Mouse (Mus musculus): ENCODE measurements at regions not wholly inside any gene's neighbourhood (a gene's known extent, or its start where the extent isn't known, plus 50 kb on each side); places are given as distances from the start of the nearest gene placed in this dataset.

- no peak for ATAC-seq (replicated peaks; ENCODE audit: poor library complexity)
Measured at GRCm38 (mm10) chr1:83835965-83836364, 428.0 kb upstream of the Sphkap start.

- ATAC-seq (replicated peaks; ENCODE audit: poor library complexity) = no peak
Measured at GRCm38 (mm10) chr1:83832946-83833345, 424.9 kb upstream of the Sphkap start.

GRCm38 (mm10) chr1:83831900-83832535, 424.0 kb upstream of the Sphkap start:
- ATAC-seq (replicated peaks; ENCODE audit: poor library complexity) = no peak

- no peak for ATAC-seq (replicated peaks; ENCODE audit: poor library complexity)
Measured at GRCm38 (mm10) chr1:83830025-83830645, 422.1 kb upstream of the Sphkap start.

GRCm38 (mm10) chr1:83811162-83811561, 403.2 kb upstream of the Sphkap start:
- ATAC-seq (replicated peaks; ENCODE audit: poor library complexity) = peak; percentile 75

- no peak for ATAC-seq (replicated peaks; ENCODE audit: poor library complexity)
Measured at GRCm38 (mm10) chr1:83808432-83808831, 400.4 kb upstream of the Sphkap start.

- no peak for ATAC-seq (replicated peaks; ENCODE audit: poor library complexity)
Measured at GRCm38 (mm10) chr1:83803345-83804041, 395.5 kb upstream of the Sphkap start.

GRCm38 (mm10) chr1:83801759-83802158, 393.8 kb upstream of the Sphkap start:
- no peak for ATAC-seq (replicated peaks; ENCODE audit: poor library complexity)

GRCm38 (mm10) chr1:83796961-83797891, 389.2 kb upstream of the Sphkap start:
- ATAC-seq (replicated peaks; ENCODE audit: poor library complexity) = no peak

GRCm38 (mm10) chr1:83777151-83777550, 369.2 kb upstream of the Sphkap start:
- ATAC-seq (replicated peaks; ENCODE audit: poor library complexity) = no peak

- no peak for ATAC-seq (replicated peaks; ENCODE audit: poor library complexity)
Measured at GRCm38 (mm10) chr1:83771160-83771559, 363.2 kb upstream of the Sphkap start.

GRCm38 (mm10) chr1:83761499-83761898, 353.5 kb upstream of the Sphkap start:
- no peak for ATAC-seq (replicated peaks; ENCODE audit: poor library complexity)

GRCm38 (mm10) chr1:83756866-83757265, 348.9 kb upstream of the Sphkap start:
- no peak for ATAC-seq (replicated peaks; ENCODE audit: poor library complexity)

GRCm38 (mm10) chr1:83755336-83755735, 347.3 kb upstream of the Sphkap start:
- ATAC-seq (replicated peaks; ENCODE audit: poor library complexity) = no peak

- no peak for ATAC-seq (replicated peaks; ENCODE audit: poor library complexity)
Measured at GRCm38 (mm10) chr1:83752976-83753375, 345.0 kb upstream of the Sphkap start.

GRCm38 (mm10) chr1:83748974-83749373, 341.0 kb upstream of the Sphkap start:
- no peak for ATAC-seq (replicated peaks; ENCODE audit: poor library complexity)

- no peak for ATAC-seq (replicated peaks; ENCODE audit: poor library complexity)
Measured at GRCm38 (mm10) chr1:83748061-83748460, 340.1 kb upstream of the Sphkap start.

- no peak for ATAC-seq (replicated peaks; ENCODE audit: poor library complexity)
Measured at GRCm38 (mm10) chr1:83747412-83747811, 339.4 kb upstream of the Sphkap start.

GRCm38 (mm10) chr1:83746036-83746435, 338.0 kb upstream of the Sphkap start:
- ATAC-seq (replicated peaks; ENCODE audit: poor library complexity) = peak; percentile 76

- peak; percentile 73 for ATAC-seq (replicated peaks; ENCODE audit: poor library complexity)
Measured at GRCm38 (mm10) chr1:83736428-83737117, 328.6 kb upstream of the Sphkap start.
